Mouse (Mus musculus) Patski (cell line): Measurements from ENCODE around the gene Baz1b. TPM values are rescaled to one million over a fixed set of nuclear protein-coding genes. Genes with fewer than 3 reads are reported as not detected.

Experiments used
- ATAC-seq: fragments of 100-300 bp; one replicate; pipeline ENCODE4 v1.8.0; 2021
- CTCF ChIA-PET: fragments of 350-600 bp; sonication (Branson Sonifier 250); formaldehyde crosslinking; loops from one replicate; lab custom pipeline; 2022; ENCODE audit warnings: inconsistent platforms; lab: Charles Lee
- POLR2A ChIA-PET: fragments of 350-600 bp; sonication (Branson Sonifier 250); formaldehyde crosslinking; loops from one replicate; lab custom pipeline; 2022; ENCODE audit warnings: antibody characterized with exemption, inconsistent platforms; lab: Charles Lee
- DNase-seq: peaks from one replicate; pipeline ENCODE4 v3.0.0-alpha.2; 2011; ENCODE audit warnings: low read depth, low spot score
- H3K27me3 ChIP-seq: fragments of 371-371 bp; one replicate; pipeline ENCODE4 v1.5.1; 2021
- CTCF ChIP-seq: fragments of 100-300 bp; IDR thresholded peaks from one replicate; pipeline ENCODE4 v1.5.1; 2021
- in situ Hi-C: fragments of 300-500 bp; cut with MboI; formaldehyde crosslinking; loops from 3 replicates; pipeline ENCODE4 v1.11.1; 2018; ENCODE audit warnings: low pct_unique_long_range_greater_than_20kb, mixed read lengths
- polyA plus RNA-seq: library from polyadenylated mRNA; unstranded; gene quantifications from one replicate; pipeline ENCODE4 v1.2.3, GENCODE M21; 2021

The Baz1b gene
- polyA plus RNA-seq, 1 experiment from 2014 or later = 92.8 TPM

- ATAC-seq = no peak
Measured at GRCm38 (mm10) chr5:135258280-135259150, 71.5 kb downstream of the Baz1b start.

GRCm38 (mm10) chr5:135263866-135264503, 76.9 kb downstream of the Baz1b start:
- CTCF ChIA-PET = interaction anchor here (0.6 kb wide), 1 partner anchor 91 kb away, joined by 3 read pairs; no protein-coding TSS in a partner anchor
- H3K27me3 ChIP-seq = no peaks in the 10 kb centered on the region
- TF ChIP-seq CTCF = no peak
- POLR2A ChIA-PET = no interaction called here
- DNase-seq = no peak
- in situ Hi-C loops = no loop called here
- ATAC-seq = no peak

More at GRCm38 (mm10) chr5:135258280-135259150, 71.5 kb downstream of the Baz1b start:
- DNase-seq = no peak
- POLR2A ChIA-PET = interaction anchor here (0.7 kb wide), 1 partner anchor 361 kb away, joined by 3 read pairs; no protein-coding TSS in a partner anchor
- no peak for TF ChIP-seq CTCF
- in situ Hi-C loops = no loop called here
- CTCF ChIA-PET = interaction anchor here (0.7 kb wide), 1 partner anchor 39 kb away, joined by 3 read pairs; no protein-coding TSS in a partner anchor
- no peaks in the 10 kb centered on the region for H3K27me3 ChIP-seq

- CTCF ChIA-PET = no interaction called here
- POLR2A ChIA-PET = no interaction called here
- ATAC-seq (no peak), DNase-seq (no peak)
- no peak for TF ChIP-seq CTCF
- in situ Hi-C loops = no loop called here
- no peaks in the 10 kb centered on the region for H3K27me3 ChIP-seq
Measured at GRCm38 (mm10) chr5:135264548-135264947, 77.5 kb downstream of the Baz1b start.

GRCm38 (mm10) chr5:135269451-135269850, 82.4 kb downstream of the Baz1b start:
- no peak for TF ChIP-seq CTCF
- in situ Hi-C loops = no loop called here
- H3K27me3 ChIP-seq = peaks cover 7% of the 10 kb centered on the region
- DNase-seq (no peak), ATAC-seq (no peak)
- CTCF ChIA-PET = no interaction called here
- POLR2A ChIA-PET = interaction anchor here (0.7 kb wide), 1 partner anchor 512 kb away, joined by 5 read pairs; no protein-coding TSS in a partner anchor

- in situ Hi-C loops = no loop called here
- CTCF ChIA-PET = no interaction called here
- TF ChIP-seq CTCF = no peak
- POLR2A ChIA-PET = no interaction called here
- H3K27me3 ChIP-seq = peaks cover 7% of the 10 kb centered on the region
- DNase-seq (no peak), ATAC-seq (no peak)
Measured at GRCm38 (mm10) chr5:135270361-135270760, 83.3 kb downstream of the Baz1b start.

- ATAC-seq = no peak
- ChIA-PET POLR2A (interaction anchor here (1.0 kb wide), 1 partner anchor 9 kb away, joined by 3 read pairs; no protein-coding TSS in a partner anchor), CTCF (interaction anchor here (0.8 kb wide), 1 partner anchor 9 kb away, joined by 3 read pairs; no protein-coding TSS in a partner anchor)
- peaks cover 7% of the 10 kb centered on the region for H3K27me3 ChIP-seq
- TF ChIP-seq CTCF = no peak
- no peak for DNase-seq
- in situ Hi-C loops = no loop called here
Measured at GRCm38 (mm10) chr5:135271563-135272165, 84.6 kb downstream of the Baz1b start.

- in situ Hi-C loops = no loop called here
- DNase-seq (no peak), ATAC-seq (peak; percentile 14)
- ChIA-PET POLR2A (interaction anchor here (0.6 kb wide), 1 partner anchor 116 kb away, joined by 3 read pairs; no protein-coding TSS in a partner anchor), CTCF (interaction anchor here (1.1 kb wide), 1 partner anchor 48 kb away, joined by 3 read pairs; no protein-coding TSS in a partner anchor)
- no peak for TF ChIP-seq CTCF
- peaks cover 17% of the 10 kb centered on the region for H3K27me3 ChIP-seq
Measured at GRCm38 (mm10) chr5:135274663-135275396, 87.8 kb downstream of the Baz1b start.

GRCm38 (mm10) chr5:135276597-135276996, 89.5 kb downstream of the Baz1b start:
- no peak for ATAC-seq

GRCm38 (mm10) chr5:135280226-135280625, 93.2 kb downstream of the Baz1b start:
- DNase-seq (no peak), ATAC-seq (no peak)
- TF ChIP-seq CTCF = no peak
- peaks cover 19% of the 10 kb centered on the region for H3K27me3 ChIP-seq
- ChIA-PET CTCF (interaction anchor here (0.8 kb wide), 1 partner anchor 8 kb away, joined by 3 read pairs; no protein-coding TSS in a partner anchor), POLR2A (interaction anchor here (0.6 to 1.3 kb wide), 3 partner anchors 8 to 20 kb away, joined by 3 to 4 read pairs (median 3); no protein-coding TSS in a partner anchor)
- in situ Hi-C loops = loop anchor here (10.0 kb wide), 1 partner anchor 365 kb away; the partner anchor contains the start of gene Cldn13

More at GRCm38 (mm10) chr5:135276597-135276996, 89.5 kb downstream of the Baz1b start:
- TF ChIP-seq CTCF = no peak
- ChIA-PET POLR2A (interaction anchor here (0.5 kb wide), 1 partner anchor 160 kb away, joined by 4 read pairs; no protein-coding TSS in a partner anchor), CTCF (interaction anchor here (0.9 kb wide), 1 partner anchor 65 kb away, joined by 3 read pairs; no protein-coding TSS in a partner anchor)
- peaks cover 22% of the 10 kb centered on the region for H3K27me3 ChIP-seq
- DNase-seq = no peak
- in situ Hi-C loops = no loop called here
